Mouse (Mus musculus) left cerebral cortex, adult 6 months (tissue): ENCODE measurements around the gene Vwa1. TPM values are rescaled to one million over a fixed set of nuclear protein-coding genes. Genes with fewer than 3 reads are reported as not detected.

Source experiments
- long read RNA-seq, 2 experiments: library from polyadenylated mRNA; unstranded; transcript quantifications; one replicate each; pipeline ENCODE4 v2.0.0; 2019 to 2020
- polyA plus RNA-seq: library from polyadenylated mRNA; unstranded; fragments of <200 nt; fragmentation: Nextera tagmentation; gene quantifications from 2 replicates; pipeline ENCODE4 v1.2.3, GENCODE M21; 2021

Gene Vwa1
- polyA plus RNA-seq, result 15.1 and 16.2 TPM in 2 replicates
- long read RNA-seq, experiment 1, transcript Vwa1-201 (4 exons, 3,623 nt), result major isoform, 224 of 242 reads
- long read RNA-seq, experiment 1, partial matches to known transcripts, result 7 of 242 reads
- long read RNA-seq, experiment 1, other reads (novel, unspliced or antisense), result 11 of 242 reads
- long read RNA-seq, experiment 2, transcript Vwa1-201 (4 exons, 3,623 nt), result major isoform, 35 of 46 reads
- long read RNA-seq, experiment 2, partial matches to known transcripts, result 4 of 46 reads
- long read RNA-seq, experiment 2, other reads (novel, unspliced or antisense), result 7 of 46 reads

GRCm38 (mm10) chr4:155774280-155774754, at the start of gene Vwa1:
TSS of gene Vwa1 (minus strand) at chr4:155774698.

DNA sequence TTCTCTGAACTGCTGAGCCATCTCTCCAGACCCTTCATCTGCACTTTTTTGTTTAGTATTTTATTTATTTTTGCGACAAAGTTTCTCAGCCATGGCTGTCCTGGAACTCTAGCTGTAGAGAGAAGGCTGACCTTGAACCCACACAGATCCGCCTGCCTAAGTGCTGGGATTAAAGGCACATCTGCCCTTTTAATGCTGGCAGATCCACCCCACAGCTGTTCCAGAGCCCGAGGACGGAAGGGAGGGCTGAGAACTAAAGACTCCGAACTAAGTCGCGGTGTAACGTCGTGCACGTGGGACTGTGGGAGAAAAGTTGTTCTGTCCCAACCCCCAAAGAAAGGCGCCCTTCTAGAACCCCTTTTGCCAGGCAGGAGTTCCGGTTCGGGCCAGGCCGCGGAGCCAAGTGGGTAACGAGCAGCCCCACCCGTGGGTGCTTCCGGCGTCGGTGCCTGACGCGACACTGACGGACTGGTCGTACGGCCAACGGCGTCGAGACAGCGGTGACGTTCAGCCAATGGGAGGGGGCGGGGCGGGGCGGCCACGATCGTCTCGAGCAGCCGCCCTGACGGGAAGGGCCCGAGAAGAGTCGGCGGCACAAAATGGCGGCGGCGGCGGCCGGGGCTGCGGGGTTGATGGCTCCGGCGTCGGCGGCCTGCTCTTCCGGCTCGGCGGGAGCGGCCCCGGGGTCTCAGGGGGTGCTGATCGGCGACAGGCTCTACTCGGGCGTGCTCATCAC, 37.6 kb upstream of the Vwa1 start, which contains the start of gene Ccnl2:
TSS of gene Ccnl2 (plus strand) at position 561 of the 736 bp plus-strand sequence.

DNA sequence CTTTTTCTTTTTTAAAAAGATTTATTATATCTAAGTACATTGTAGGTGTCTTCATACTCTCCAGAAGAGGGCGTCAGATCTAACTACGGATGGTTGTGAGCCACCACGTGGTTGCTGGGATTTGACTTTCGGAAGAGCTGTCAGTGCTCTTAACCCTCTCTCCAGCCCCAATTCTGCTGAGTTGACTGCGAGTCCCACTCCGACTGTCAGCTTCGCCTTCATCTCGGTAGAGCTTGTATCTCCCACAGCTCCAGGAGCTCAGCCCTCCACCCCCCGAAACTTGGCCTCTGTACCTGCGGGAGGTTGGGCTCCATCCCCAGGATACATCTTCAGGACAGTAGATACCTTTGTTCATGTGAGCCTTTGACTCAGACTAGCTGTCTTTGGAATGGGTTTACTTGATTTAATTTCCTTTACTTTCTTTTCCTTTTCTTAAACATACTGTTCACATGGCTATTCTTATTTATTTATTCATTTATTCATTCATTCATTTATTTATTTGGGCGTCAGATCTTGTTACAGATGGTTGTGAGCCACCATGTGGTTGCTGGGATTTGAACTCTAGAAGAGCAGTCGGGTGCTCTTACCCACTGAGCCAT, 28.3 kb upstream of the Vwa1 start, which contains the start of gene Mrpl20:
TSS of gene Mrpl20 (plus strand) at position 138 of the 599 bp plus-strand sequence.

DNA sequence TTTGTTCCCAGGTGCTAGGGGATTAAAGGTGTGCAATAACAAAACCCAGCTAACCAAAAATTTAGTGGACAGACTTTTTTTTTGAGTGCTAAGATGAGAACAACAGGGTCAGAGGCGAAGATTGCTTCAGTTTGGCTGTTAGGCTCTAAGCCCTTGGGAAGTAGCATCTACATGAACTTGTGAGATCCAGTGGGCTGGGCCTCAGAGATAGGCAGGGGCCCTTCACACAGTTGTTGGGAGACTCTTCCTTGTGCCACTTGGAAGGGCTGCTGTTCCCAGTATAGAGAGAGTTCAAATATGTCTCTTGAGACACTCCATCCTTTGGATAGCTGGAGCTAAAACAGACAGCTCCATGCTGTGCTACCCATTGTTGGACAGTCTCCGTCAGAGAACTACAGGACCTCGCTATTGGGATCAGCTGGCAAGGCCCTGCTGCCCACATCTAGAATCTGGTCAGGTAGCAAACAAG, 15.6 kb upstream of the Vwa1 start, which contains the start of gene Ankrd65:
TSS of gene Ankrd65 (plus strand) at position 419 of the 469 bp plus-strand sequence.

DNA sequence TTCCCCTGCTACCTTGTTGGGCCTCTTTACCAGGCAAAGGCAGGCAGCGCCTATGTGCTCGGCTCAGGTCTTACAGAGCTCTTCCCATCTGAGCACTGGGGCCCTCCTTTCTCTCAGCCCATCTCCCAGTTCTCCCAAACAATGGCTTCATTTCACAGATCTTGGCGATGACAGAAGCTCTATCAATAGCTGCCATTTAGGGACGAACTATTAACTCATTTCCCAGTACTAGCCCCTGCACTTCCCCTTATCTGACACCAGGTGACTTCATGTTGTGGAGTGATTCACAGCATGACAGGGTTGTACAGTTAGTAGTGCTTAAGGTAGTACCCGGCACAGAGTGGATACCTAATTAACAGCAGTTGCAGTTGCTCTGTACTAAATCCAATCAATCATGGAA, 11.3 kb upstream of the Vwa1 start, which contains the start of gene Tmem88b:
TSS of gene Tmem88b (minus strand) at position 56 of the 400 bp plus-strand sequence.

GRCm38 (mm10) chr4:155760613-155761355, 13.7 kb downstream of the Vwa1 start, which contains the start of gene Atad3a:
TSS of gene Atad3a (minus strand) at chr4:155761093.

GRCm38 (mm10) chr4:155734350-155734941, 40.1 kb downstream of the Vwa1 start, which contains the start of gene Tmem240:
TSS of gene Tmem240 (plus strand) at chr4:155734800.

Other genes with a start within 250 kb of the Vwa1 start
- gene Nadk, start 212.3 kb downstream of the Vwa1 start, polyA plus RNA-seq, result 50.0 and 57.1 TPM in 2 replicates
- 25.0 and 31.7 TPM in 2 replicates for gene Slc35e2, start 173.3 kb downstream of the Vwa1 start, polyA plus RNA-seq
- gene Cdk11b, start 149.8 kb downstream of the Vwa1 start, polyA plus RNA-seq, result 42.7 and 48.3 TPM in 2 replicates
- gene Gm10563, start 129.3 kb downstream of the Vwa1 start, polyA plus RNA-seq, result not detected in 2 replicates
- gene Mmp23, start 121.3 kb downstream of the Vwa1 start, polyA plus RNA-seq, result 0.69 and 1.4 TPM in 2 replicates
- gene Mib2, start 105.5 kb downstream of the Vwa1 start, polyA plus RNA-seq, result 19.7 and 26.1 TPM in 2 replicates
- 11.4 and 23.4 TPM in 2 replicates for gene Fndc10, start 80.4 kb downstream of the Vwa1 start, polyA plus RNA-seq
- gene Ssu72, start 69.9 kb downstream of the Vwa1 start, polyA plus RNA-seq, result 228 and 240 TPM in 2 replicates
- gene Tmem240, start 39.9 kb downstream of the Vwa1 start, polyA plus RNA-seq, result 3.6 and 7.2 TPM in 2 replicates
- 25.7 TPM in 2 replicates for gene Atad3a, start 13.6 kb downstream of the Vwa1 start, polyA plus RNA-seq
- 10.4 and 10.7 TPM in 2 replicates for gene Tmem88b, start 11.2 kb upstream of the Vwa1 start, polyA plus RNA-seq
- gene Ankrd65, start 15.7 kb upstream of the Vwa1 start, polyA plus RNA-seq, result not detected in 2 replicates
- gene Mrpl20, start 28.2 kb upstream of the Vwa1 start, polyA plus RNA-seq, result 391 and 409 TPM in 2 replicates
- gene Ccnl2, start 37.8 kb upstream of the Vwa1 start, polyA plus RNA-seq, result 19.6 and 23.2 TPM in 2 replicates
- 248 and 249 TPM in 2 replicates for gene Aurkaip1, start 56.6 kb upstream of the Vwa1 start, polyA plus RNA-seq
- 5.9 and 6.5 TPM in 2 replicates for gene Mxra8, start 65.0 kb upstream of the Vwa1 start, polyA plus RNA-seq
- 5.4 and 6.3 TPM in 2 replicates for gene Dvl1, start 72.7 kb upstream of the Vwa1 start, polyA plus RNA-seq
- 0.12 and 0.13 TPM in 2 replicates for gene Tas1r3, start 88.7 kb upstream of the Vwa1 start, polyA plus RNA-seq
- gene Cptp, start 94.7 kb upstream of the Vwa1 start, polyA plus RNA-seq, result 13.1 and 21.5 TPM in 2 replicates
- gene Ints11, start 94.8 kb upstream of the Vwa1 start, polyA plus RNA-seq, result 31.0 and 41.2 TPM in 2 replicates
- 54.5 and 56.4 TPM in 2 replicates for gene Pusl1, start 117.1 kb upstream of the Vwa1 start, polyA plus RNA-seq
- gene Acap3, start 117.1 kb upstream of the Vwa1 start, polyA plus RNA-seq, result 19.6 and 35.6 TPM in 2 replicates
- 30.5 and 85.4 TPM in 2 replicates for gene Ube2j2, start 169.1 kb upstream of the Vwa1 start, polyA plus RNA-seq
- gene C1qtnf12, start 187.6 kb upstream of the Vwa1 start, polyA plus RNA-seq, result 32.4 and 35.5 TPM in 2 replicates
- 21.1 and 25.1 TPM in 2 replicates for gene B3galt6, start 218.0 kb upstream of the Vwa1 start, polyA plus RNA-seq
- gene Sdf4, start 218.2 kb upstream of the Vwa1 start, polyA plus RNA-seq, result 147 and 170 TPM in 2 replicates
- gene Tnfrsf4, start 239.1 kb upstream of the Vwa1 start, polyA plus RNA-seq, result 0.29 and 0.39 TPM in 2 replicates